Mouse (Mus musculus) CD8-positive naive resting alpha-beta T cell, adult 57 days (primary cell): ENCODE data around the gene Deup1. TPM values are rescaled to one million over a fixed set of nuclear protein-coding genes. Genes with fewer than 3 reads are reported as not detected.

Source experiments
- total RNA-seq: library from RNA; stranded (reverse); gene quantifications from one replicate; pipeline ENCODE4 v1.2.4, GENCODE M21; 2023

Gene Deup1
- not detected for total RNA-seq

GRCm38 (mm10) chr9:15627785-15628287 lies at the start of gene Deup1:
Gene Deup1, minus strand, starts transcription at chr9:15627933.

Other genes with a start within 250 kb of the Deup1 start
- 11.6 TPM for gene Smco4, start 134.5 kb downstream of the Deup1 start, total RNA-seq
- gene Slc36a4, start 81.8 kb upstream of the Deup1 start, total RNA-seq = 16.3 TPM
- not detected for gene Mtnr1b, start 246.6 kb upstream of the Deup1 start, total RNA-seq